Mouse (Mus musculus) G1E-ER4 (cell line): Measurements from ENCODE around the gene Gm9195. TPM values are rescaled to one million over a fixed set of nuclear protein-coding genes. Genes with fewer than 3 reads are reported as not detected.

Experiments
- GATA1 ChIP-seq: IDR thresholded peaks from one replicate; pipeline ENCODE4 v1.8.0; 2012; ENCODE audit warnings: low read length, inconsistent platforms
- polyA plus RNA-seq: library from polyadenylated mRNA; stranded (reverse); fragments of >175 nt; gene quantifications from 2 replicates; pipeline ENCODE4 v1.2.3, GENCODE M21; 2012

The Gm9195 gene
- polyA plus RNA-seq, 1 experiment = not detected

- TF ChIP-seq GATA1 = no peak
These were observed 25.3 kb downstream of the Gm9195 start for GRCm38 (mm10) chr14:72466384-72466783.

- no peak for TF ChIP-seq GATA1
These were observed 30.0 kb downstream of the Gm9195 start for GRCm38 (mm10) chr14:72461591-72461990.

GRCm38 (mm10) chr14:72460291-72460690, 31.3 kb downstream of the Gm9195 start:
- TF ChIP-seq GATA1 = no peak

- TF ChIP-seq GATA1 = no peak
These were observed 32.7 kb downstream of the Gm9195 start for GRCm38 (mm10) chr14:72458930-72459329.

- no peak for TF ChIP-seq GATA1
These were observed 44.2 kb downstream of the Gm9195 start for GRCm38 (mm10) chr14:72447141-72448091.

- no peak for TF ChIP-seq GATA1
These were observed 48.7 kb downstream of the Gm9195 start for GRCm38 (mm10) chr14:72442936-72443335.

- TF ChIP-seq GATA1 = no peak
These were observed 50.7 kb downstream of the Gm9195 start for GRCm38 (mm10) chr14:72440929-72441328.

GRCm38 (mm10) chr14:72440436-72440835, 51.2 kb downstream of the Gm9195 start:
- TF ChIP-seq GATA1 = no peak

- no peak for TF ChIP-seq GATA1
These were observed 52.7 kb downstream of the Gm9195 start for GRCm38 (mm10) chr14:72438976-72439375.

GRCm38 (mm10) chr14:72389696-72390095, 101.9 kb downstream of the Gm9195 start:
- TF ChIP-seq GATA1 = no peak

- TF ChIP-seq GATA1 = no peak
These were observed 102.3 kb downstream of the Gm9195 start for GRCm38 (mm10) chr14:72389288-72389687.

- no peak for TF ChIP-seq GATA1
These were observed 114.4 kb downstream of the Gm9195 start for GRCm38 (mm10) chr14:72377224-72377623.

Other genes starting within 250 kb of the Gm9195 start
- 1.7 and 2.5 TPM in 2 replicates for gene Fndc3a, start 218.2 kb upstream of the Gm9195 start, polyA plus RNA-seq